In the genomic region with DNA sequence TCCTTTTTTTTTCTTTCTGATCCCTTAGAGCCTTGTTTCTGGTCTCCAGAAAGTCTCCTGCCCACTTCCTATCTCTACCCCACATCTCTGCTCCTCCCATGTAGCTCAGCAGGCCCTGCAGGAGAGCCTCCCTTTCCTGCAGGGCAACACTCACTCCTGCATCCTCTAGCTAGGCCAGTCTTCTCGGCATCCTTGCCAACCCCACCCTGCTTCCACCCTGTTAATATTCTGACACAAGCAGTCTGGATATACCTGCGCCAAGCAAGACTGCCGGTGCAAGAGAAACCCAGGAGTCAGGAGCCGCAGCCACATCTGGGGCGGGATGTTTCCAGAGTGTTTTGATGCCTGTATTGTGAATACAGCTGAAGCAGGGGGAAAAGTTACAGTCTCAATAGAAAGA, we compare ENCODE assay signal across 23 mouse cellular contexts. TPM values are rescaled to one million over a fixed set of nuclear protein-coding genes. Genes with fewer than 3 reads are reported as not detected.
DNase-seq lines count a peak whose midpoint lies in the region; ATAC-seq and TF ChIP-seq lines count a peak whose summit lies in the region.
"Had no signal": no experiment of that assay in that cellular context is flagged by ENCODE, and none has a peak within 500 bp of the region (broad histone marks: within the 10 kb centered on the region; RNA-seq: fewer than 3 reads in every experiment).

No protein-coding gene starts in this region.

- TF ChIP-seq CTCF in layer of hippocampus, adult 2 months (conservative IDR thresholded peaks at IDR 0.05): no peak
- TF ChIP-seq CTCF in stomach, postnatal 0 days (IDR thresholded peaks at IDR 0.05; ENCODE audit: low read depth): no peak

- no peak for DNase-seq in forebrain, embryonic 14.5 days (ENCODE audit: low spot score)
- DNase-seq in layer of hippocampus, adult 2 months (ENCODE audit: low spot score in 2 of 2): no peak
- no peak for DNase-seq in layer of hippocampus, adult 18-20 months (ENCODE audit: low spot score in 2 of 2)
- no peak for DNase-seq in stomach, postnatal 0 days (ENCODE audit: low spot score)
- no peak for DNase-seq in left cerebral cortex, adult 18-20 months (ENCODE audit: low spot score in 2 of 2)
- DNase-seq: adrenal gland, postnatal 36 days; kidney, postnatal 36 days; lung, adult 2 months; lung, postnatal 4 days; midbrain, embryonic 14.5 days; thymus, postnatal 4 days had no signal

- no peaks in the 10 kb centered on the region for H3K36me3 ChIP-seq in forebrain, embryonic 16.5 days (ENCODE audit: control insufficient read depth, insufficient read depth)
- no peaks in the 10 kb centered on the region for H3K36me3 ChIP-seq in forebrain, embryonic 14.5 days (ENCODE audit: control insufficient read depth, insufficient read depth, low read length)
- no peaks in the 10 kb centered on the region for H3K36me3 ChIP-seq in stomach, postnatal 0 days (ENCODE audit: control insufficient read depth, insufficient read depth, low read length)
- H3K36me3 ChIP-seq: heart, embryonic 15.5 days had no signal

- no peak overlapping the region for H3K4me2 ChIP-seq in forebrain, embryonic 16.5 days (ENCODE audit: low read length)
- no peak overlapping the region for H3K4me2 ChIP-seq in forebrain, embryonic 14.5 days (ENCODE audit: low read length)
- H3K4me2 ChIP-seq in stomach, postnatal 0 days (replicated peaks; ENCODE audit: low read depth): no peak overlapping the region
- H3K4me2 ChIP-seq: heart, embryonic 15.5 days had no signal

- H3K27me3 ChIP-seq in forebrain, embryonic 16.5 days (replicated peaks; ENCODE audit: control insufficient read depth, insufficient read depth, low read length): no peaks in the 10 kb centered on the region
- no peaks in the 10 kb centered on the region for H3K27me3 ChIP-seq in forebrain, embryonic 14.5 days (replicated peaks; ENCODE audit: control insufficient read depth, insufficient read depth, low read length)
- no peaks in the 10 kb centered on the region for H3K27me3 ChIP-seq in stomach, postnatal 0 days (ENCODE audit: control insufficient read depth, insufficient read depth, low read length)
- H3K27me3 ChIP-seq: heart, embryonic 15.5 days had no signal

- ATAC-seq in forebrain, embryonic 16.5 days: 0 out of 2 replicates have a peak, but pooled peaks have one; percentile 15
- ATAC-seq in forebrain, embryonic 14.5 days: no peak
- peak; percentile 56; the same call in 1 of the 2 replicates for ATAC-seq in stomach, postnatal 0 days (ENCODE audit: low FRiP score, low TSS enrichment)
- ATAC-seq: activated CD4-positive, CD25-positive, alpha-beta regulatory T cell, adult 4 months; intestine, postnatal 0 days had no signal

- H3K9me3 ChIP-seq in forebrain, embryonic 16.5 days (ENCODE audit: control insufficient read depth, low read length): no peaks in the 10 kb centered on the region
- no peaks in the 10 kb centered on the region for H3K9me3 ChIP-seq in forebrain, embryonic 14.5 days (replicated peaks; ENCODE audit: control insufficient read depth, low read length)
- H3K9me3 ChIP-seq in stomach, postnatal 0 days (ENCODE audit: control insufficient read depth, low read length): no peaks in the 10 kb centered on the region
- H3K9me3 ChIP-seq: heart, embryonic 15.5 days had no signal

- 0 out of 2 replicates have a peak overlapping the region, but pooled peaks have one; percentile 11 for H3K9ac ChIP-seq in forebrain, embryonic 16.5 days (replicated peaks; ENCODE audit: low read depth, low read length)
- no peak overlapping the region for H3K9ac ChIP-seq in forebrain, embryonic 14.5 days (ENCODE audit: low read length)
- H3K9ac ChIP-seq in stomach, postnatal 0 days (ENCODE audit: low read length): peak overlapping the region; percentile 31; the same call in 1 of the 2 replicates
- H3K9ac ChIP-seq: heart, embryonic 15.5 days had no signal

- no peak for TF ChIP-seq EP300 in stomach, postnatal 0 days (optimal IDR thresholded peaks at IDR 0.05)

- H3K27ac ChIP-seq in forebrain, embryonic 16.5 days (ENCODE audit: low read length): no peak overlapping the region
- no peak overlapping the region for H3K27ac ChIP-seq in forebrain, embryonic 14.5 days (ENCODE audit: low read depth, low read length)
- peak overlapping the region; percentile 60 for H3K27ac ChIP-seq in layer of hippocampus, adult 2 months
- H3K27ac ChIP-seq in brown adipose tissue, adult 24 weeks (replicated peaks; ENCODE audit: low read depth, low read length): peak overlapping the region; percentile 66
- H3K27ac ChIP-seq in stomach, postnatal 0 days (replicated peaks): peak overlapping the region; percentile 67
- H3K27ac ChIP-seq: heart, embryonic 15.5 days had no signal

- H3K4me1 ChIP-seq in forebrain, embryonic 16.5 days (replicated peaks; ENCODE audit: control insufficient read depth, insufficient read depth, low read length): peaks cover 3% of the 10 kb centered on the region; the same call in 1 of the 2 replicates
- H3K4me1 ChIP-seq in forebrain, embryonic 14.5 days (ENCODE audit: control insufficient read depth, insufficient read depth, low read length): no peaks in the 10 kb centered on the region
- no peaks in the 10 kb centered on the region for H3K4me1 ChIP-seq in brown adipose tissue, adult 24 weeks (ENCODE audit: control insufficient read depth, insufficient read depth, insufficient read length, low read length)
- no peaks in the 10 kb centered on the region for H3K4me1 ChIP-seq in stomach, postnatal 0 days (replicated peaks; ENCODE audit: control insufficient read depth, insufficient read depth)

- 79% methylated on average over 5 of the region's 5 CpGs for WGBS in forebrain, embryonic 16.5 days
- 76% methylated on average over 5 of the region's 5 CpGs for WGBS in forebrain, embryonic 14.5 days
- 65% methylated on average over 5 of the region's 5 CpGs for WGBS in stomach, postnatal 0 days

- no peak overlapping the region for H3K4me3 ChIP-seq in forebrain, embryonic 16.5 days (replicated peaks; ENCODE audit: low read length)
- H3K4me3 ChIP-seq in forebrain, embryonic 14.5 days (ENCODE audit: low read depth, low read length): no peak overlapping the region
- no peak overlapping the region for H3K4me3 ChIP-seq in layer of hippocampus, adult 2 months
- H3K4me3 ChIP-seq in brown adipose tissue, adult 24 weeks (ENCODE audit: insufficient read depth, low read depth, low read length): no peak overlapping the region
- no peak overlapping the region for H3K4me3 ChIP-seq in stomach, postnatal 0 days (ENCODE audit: low read depth, low read length)
- H3K4me3 ChIP-seq: heart, embryonic 15.5 days had no signal

RNA-seq across cellular contexts. Expression of a gene that starts 29.3 kb away (rescaled TPM):
- polyA plus RNA-seq in forebrain, embryonic 16.5 days (2015; fragmentation: Nextera tagmentation; extraction: Ambion mirVana): 85.2 and 92.5 TPM in 2 replicates
- polyA plus RNA-seq in forebrain, embryonic 14.5 days (2014; fragmentation: Nextera tagmentation; extraction: Ambion mirVana): 42.8 and 45.3 TPM in 2 replicates
- 100 to 1,000 TPM; 102 to 108 TPM for total RNA-seq in layer of hippocampus, adult 2 months (2021)
- total RNA-seq in layer of hippocampus, adult 18-20 months (2021): 100 to 1,000 TPM; 112 to 115 TPM
- 12.9 and 23.1 TPM in 2 replicates for polyA plus RNA-seq in brown adipose tissue, adult 24 weeks (2012; ENCODE audit: insufficient read depth, insufficient read length, missing spikeins)
- 17.6 and 20.3 TPM in 2 replicates for polyA plus RNA-seq in stomach, postnatal 0 days (2015; fragmentation: Nextera tagmentation; extraction: Ambion mirVana)
- 100 to 1,000 TPM; 106 TPM for total RNA-seq in left cerebral cortex, adult 18-20 months (2021)

RNA-seq across cellular contexts. Expression of a gene that starts 31.1 kb away (rescaled TPM):
- not detected in 2 replicates for polyA plus RNA-seq in forebrain, embryonic 16.5 days (2015; fragmentation: Nextera tagmentation; extraction: Ambion mirVana)
- polyA plus RNA-seq in forebrain, embryonic 14.5 days (2014; fragmentation: Nextera tagmentation; extraction: Ambion mirVana): not detected in 2 replicates
- not detected for total RNA-seq in layer of hippocampus, adult 2 months (2021)
- not detected for total RNA-seq in layer of hippocampus, adult 18-20 months (2021)
- polyA plus RNA-seq in brown adipose tissue, adult 24 weeks (2012; ENCODE audit: insufficient read depth, insufficient read length, missing spikeins): not detected in 2 replicates
- not detected in 2 replicates for polyA plus RNA-seq in stomach, postnatal 0 days (2015; fragmentation: Nextera tagmentation; extraction: Ambion mirVana)
- total RNA-seq in left cerebral cortex, adult 18-20 months (2021): not detected
- total RNA-seq: adrenal gland, postnatal 36 days; common myeloid progenitor, adult 5-6 weeks; layer of hippocampus, postnatal 25 days; liver, adult 2 months had no signal
- polyA plus RNA-seq: activated CD4-positive, CD25-positive, alpha-beta regulatory T cell, adult 4 months; embryonic facial prominence, embryonic 14.5 days; gonadal fat pad, adult 2 months; heart, embryonic 15.5 days; hindbrain, embryonic 11.5 days; intestine, postnatal 0 days; liver, adult 2 months; lung, adult 2 months; midbrain, embryonic 14.5 days; testis, adult 2 months had no signal

RNA-seq across cellular contexts. Expression of a gene that starts 46.8 kb away (rescaled TPM):
- 4.5 and 5.6 TPM in 2 replicates for polyA plus RNA-seq in forebrain, embryonic 16.5 days (2015; fragmentation: Nextera tagmentation; extraction: Ambion mirVana)
- polyA plus RNA-seq in forebrain, embryonic 14.5 days (2014; fragmentation: Nextera tagmentation; extraction: Ambion mirVana): 4.6 and 4.8 TPM in 2 replicates
- 1 to 10 TPM; 2.4 to 2.8 TPM for total RNA-seq in layer of hippocampus, adult 2 months (2021)
- 1 to 10 TPM; 3.3 to 3.5 TPM for total RNA-seq in layer of hippocampus, adult 18-20 months (2021)
- polyA plus RNA-seq in brown adipose tissue, adult 24 weeks (2012; ENCODE audit: insufficient read depth, insufficient read length, missing spikeins): 0.42 and 0.79 TPM in 2 replicates
- 39.7 and 43.4 TPM in 2 replicates for polyA plus RNA-seq in stomach, postnatal 0 days (2015; fragmentation: Nextera tagmentation; extraction: Ambion mirVana)
- 1 to 10 TPM; 2.5 to 2.8 TPM for total RNA-seq in left cerebral cortex, adult 18-20 months (2021)

Comparison
In these comparisons a context has a peak if more than half of its experiments do, and no peak if none do; other contexts are left out.
1. H3K27ac ChIP-seq: peak in layer of hippocampus, adult 2 months (single experiment), brown adipose tissue, adult 24 weeks (single experiment) and stomach, postnatal 0 days (single experiment); none in forebrain, embryonic 16.5 days (single experiment) and forebrain, embryonic 14.5 days (single experiment).